Mouse (Mus musculus): ENCODE results near the gene Ccnd3. TPM values are rescaled to one million over a fixed set of nuclear protein-coding genes. Genes with fewer than 3 reads are reported as not detected.

The Ccnd3 gene
- 100 to 1,000 TPM; 452 to 530 TPM for total RNA-seq (2023)

DNA sequence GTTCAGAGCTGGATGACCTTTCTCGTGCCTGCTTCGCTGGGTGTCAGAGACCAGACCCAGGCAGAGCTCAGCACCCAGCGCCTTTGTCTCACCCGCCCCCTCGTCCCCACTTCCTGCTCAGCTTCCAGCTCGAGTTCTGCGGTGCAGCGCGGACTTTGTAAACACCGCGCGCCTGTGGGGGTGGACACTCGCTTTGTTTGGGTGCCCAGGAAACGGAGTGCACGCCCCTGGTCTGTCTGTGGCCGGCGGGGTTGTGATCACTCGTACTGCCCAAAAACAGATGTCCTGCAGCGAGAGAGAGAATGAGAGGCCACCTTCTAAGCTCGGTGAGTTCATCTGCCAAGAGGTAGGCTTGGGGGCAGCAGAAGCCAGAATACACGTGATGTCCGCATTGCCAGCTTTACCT, at the start of gene Ccnd3:
TSS of gene Ccnd3 (plus strand) at position 111 of the 406 bp plus-strand sequence.

DNA sequence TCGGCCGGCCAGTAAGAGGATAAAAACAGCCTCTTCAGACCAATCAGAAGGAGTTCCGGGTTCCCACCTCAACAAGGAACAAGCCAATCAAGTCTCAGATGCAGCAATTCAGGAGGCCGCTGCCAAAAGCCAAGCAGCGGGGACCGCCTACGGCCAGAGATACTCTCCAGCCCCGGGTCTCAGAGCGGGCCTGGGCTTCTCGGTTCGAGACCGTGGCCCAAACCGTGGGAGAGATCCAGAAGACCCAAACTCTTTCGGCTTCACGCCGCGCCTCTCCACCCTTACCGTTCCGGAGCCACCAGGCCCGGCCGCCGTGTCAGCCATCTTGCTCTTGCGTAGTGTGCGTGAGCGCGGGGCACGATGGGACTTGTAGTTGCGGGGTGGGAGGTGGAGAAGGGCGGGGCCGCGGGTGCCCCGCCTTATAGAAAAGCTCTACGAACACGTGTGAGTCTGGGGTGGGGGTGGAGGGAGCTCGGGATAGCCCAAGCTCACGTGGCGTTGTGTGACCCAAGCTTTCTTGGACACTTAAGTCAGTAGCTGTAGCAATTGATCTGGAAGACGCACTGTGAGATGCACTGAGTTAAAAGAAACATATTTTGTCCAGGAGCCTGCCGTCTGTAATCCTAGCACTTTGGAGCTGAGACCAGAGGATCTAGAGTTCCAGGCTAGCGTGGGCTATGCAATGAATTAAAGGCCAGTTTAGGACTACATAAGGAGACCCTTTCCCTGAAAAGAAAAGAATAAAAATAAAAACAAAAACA, 2.7 kb upstream of the Ccnd3 start, which contains the start of gene Taf8:
TSS of gene Taf8 (minus strand) at position 347 of the 761 bp plus-strand sequence.

DNA sequence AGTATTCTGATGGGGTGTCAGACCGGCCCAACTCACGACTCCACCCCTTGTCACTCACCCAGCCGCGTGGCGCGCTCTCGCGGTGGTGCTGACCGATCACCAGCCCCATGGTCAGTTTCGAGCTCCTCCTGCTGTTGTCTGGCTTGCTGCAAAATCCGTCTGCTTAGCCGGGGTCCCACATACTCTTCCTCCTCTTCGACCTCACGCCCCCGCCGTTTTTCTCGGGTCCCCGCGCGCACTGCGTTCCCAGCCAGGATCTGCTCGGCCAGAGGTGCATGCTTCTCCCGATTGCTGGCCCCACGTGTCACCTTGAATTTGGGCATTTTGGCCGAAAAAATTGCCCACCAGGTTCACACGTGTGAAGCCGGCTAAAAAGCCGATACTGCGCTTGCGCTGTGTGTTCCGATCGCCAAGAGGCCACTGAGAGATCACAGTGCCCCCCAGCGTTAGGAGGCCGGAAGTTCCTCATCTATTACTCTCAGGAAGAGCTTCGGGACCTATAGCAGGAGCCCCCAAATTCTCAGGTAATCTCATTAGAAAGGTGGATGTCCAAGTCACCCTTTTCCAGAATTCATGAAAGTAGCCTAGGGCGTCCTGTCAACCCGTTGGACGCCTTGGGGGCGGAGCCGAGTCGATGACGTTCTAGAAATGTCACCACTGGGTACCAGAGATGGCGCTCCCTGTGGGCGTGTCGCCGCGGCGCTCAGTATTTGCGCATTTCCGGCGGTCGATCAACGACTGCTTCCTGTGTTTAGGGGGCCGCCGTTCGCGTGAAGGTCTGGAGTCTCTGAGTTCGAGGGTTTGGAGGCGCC, 106.2 kb downstream of the Ccnd3 start, which contains the start of the genes Bysl, Med20 and Gm20517:
TSS of gene Bysl (minus strand) at position 644 of the 812 bp plus-strand sequence.
TSS of gene Med20 (plus strand) at position 734 of the 812 bp plus-strand sequence.
TSS of gene Gm20517 (plus strand) at position 741 of the 812 bp plus-strand sequence.

DNA sequence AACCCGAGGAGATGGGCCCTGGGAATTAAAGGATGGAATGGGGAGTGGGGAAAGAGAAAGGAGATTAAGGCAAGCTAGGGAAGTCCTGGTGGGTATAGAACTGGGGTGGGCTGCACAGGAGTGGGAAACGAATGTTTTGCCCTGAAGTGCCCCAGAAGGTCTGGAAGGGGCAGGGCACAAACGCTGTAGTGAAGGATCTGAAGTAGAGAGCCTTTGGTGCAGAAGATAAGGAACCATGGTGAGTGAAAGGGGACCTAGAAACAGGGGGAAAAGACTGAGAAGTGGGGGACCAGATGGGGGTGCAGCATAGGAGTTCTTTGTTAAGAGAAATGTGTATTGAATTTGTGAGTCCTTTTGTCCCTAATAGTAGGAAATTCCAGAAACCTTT, 125.8 kb downstream of the Ccnd3 start, which contains the start of gene Usp49:
TSS of gene Usp49 (plus strand) at position 13 of the 388 bp plus-strand sequence.

Other genes starting within 250 kb of the Ccnd3 start
- gene Mrps10, start 136.2 kb upstream of the Ccnd3 start, total RNA-seq (2023), result 10 to 100 TPM in 1 of 2 experiments, 1 to 10 TPM in 1; 9.4 to 10.3 TPM
- gene Guca1b, start 119.7 kb upstream of the Ccnd3 start, total RNA-seq (2023), result under 1 TPM in 1 of 2 experiments, not detected in 1; 0.36 TPM
- gene Guca1a, start 104.5 kb upstream of the Ccnd3 start, total RNA-seq (2023), result 1 to 10 TPM; 4.9 to 5.7 TPM
- under 1 TPM; 0.11 to 0.29 TPM for gene AI661453, start 68.4 kb upstream of the Ccnd3 start, total RNA-seq (2023)
- gene 1700001C19Rik, start 67.7 kb upstream of the Ccnd3 start, total RNA-seq (2023), result not detected
- 10 to 100 TPM; 38.3 to 39.9 TPM for gene Taf8, start 2.8 kb upstream of the Ccnd3 start, total RNA-seq (2023)
- 10 to 100 TPM; 10.2 to 10.3 TPM for gene Bysl, start 106.4 kb downstream of the Ccnd3 start, total RNA-seq (2023)
- 10 to 100 TPM; 66.3 to 73.7 TPM for gene Med20, start 106.5 kb downstream of the Ccnd3 start, total RNA-seq (2023)
- 1 to 10 TPM; 5.5 to 6.0 TPM for gene Gm20517, start 106.5 kb downstream of the Ccnd3 start, total RNA-seq (2023)
- 1 to 10 TPM; 5.4 to 8.4 TPM for gene Usp49, start 125.6 kb downstream of the Ccnd3 start, total RNA-seq (2023)
- gene Tomm6, start 183.3 kb downstream of the Ccnd3 start, total RNA-seq (2023), result 100 to 1,000 TPM; 139 to 156 TPM
- gene Frs3, start 184.0 kb downstream of the Ccnd3 start, total RNA-seq (2023), result under 1 TPM; 0.18 to 0.89 TPM
- gene Gm21981, start 189.4 kb downstream of the Ccnd3 start, total RNA-seq (2023), result under 1 TPM; 0.15 to 0.40 TPM
- gene Prickle4, start 189.7 kb downstream of the Ccnd3 start, total RNA-seq (2023), result not detected
- gene Pgc, start 221.8 kb downstream of the Ccnd3 start, total RNA-seq (2023), result not detected
- 100 to 1,000 TPM in 1 of 2 experiments, 10 to 100 TPM in 1; 96.8 to 111 TPM for gene Tfeb, start 232.0 kb downstream of the Ccnd3 start, total RNA-seq (2023)

Data from neutrophil, adult 59 days (primary cell).